Mouse (Mus musculus): ENCODE data around the gene Gprc5a. TPM values are rescaled to one million over a fixed set of nuclear protein-coding genes. Genes with fewer than 3 reads are reported as not detected.

The Gprc5a gene
- polyA plus RNA-seq (2016; fragmentation: Nextera tagmentation; extraction: Ambion mirVana): 1.5 and 1.6 TPM in 2 replicates

DNA sequence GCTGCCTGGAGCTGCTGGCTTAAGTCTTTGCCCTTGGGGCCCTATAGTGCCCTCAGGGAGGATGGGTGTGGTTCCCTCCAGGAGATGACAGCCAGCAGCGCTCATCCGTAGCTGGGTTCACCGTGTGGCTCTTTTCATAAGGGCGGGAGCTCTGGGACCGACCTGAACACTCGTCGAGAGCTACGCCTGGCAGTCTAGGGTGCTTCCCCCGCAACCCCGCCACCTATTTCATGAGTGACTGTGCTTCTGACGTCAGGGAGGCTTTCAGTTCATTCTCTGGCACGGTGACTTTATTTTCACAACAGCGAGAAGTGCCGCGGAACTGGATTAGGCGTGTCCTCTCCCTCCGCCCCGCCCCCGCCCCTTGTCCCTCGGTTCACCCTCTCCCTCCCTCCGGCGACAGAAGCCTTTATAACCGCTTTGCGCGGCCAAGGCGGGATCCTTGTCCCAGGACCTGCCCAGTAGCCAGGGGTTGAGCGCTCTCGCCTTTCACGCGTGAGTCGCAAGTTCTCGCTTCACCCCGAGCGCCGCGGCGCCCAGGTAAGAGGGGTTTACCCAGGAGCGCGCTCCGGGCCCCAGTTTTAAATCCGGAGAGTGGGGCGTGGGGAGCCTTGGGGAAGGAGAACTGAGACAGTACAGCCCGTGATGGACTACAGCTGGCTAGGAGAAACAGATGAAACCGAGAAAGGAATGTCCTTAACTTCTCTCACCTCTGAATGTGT is at the start of gene Gprc5a:
Gene Gprc5a (plus strand): TSS at position 416 of the 722 bp plus-strand sequence.
- peaks cover 21% of the 10 kb centered on the region for H3K4me1 ChIP-seq (replicated peaks)
- H3K4me2 ChIP-seq: peak within 1 kb of the TSS; percentile 77
- H3K36me3 ChIP-seq: no peaks in the 10 kb centered on the region
- peak within 1 kb of the TSS; percentile 46 for H3K4me3 ChIP-seq (replicated peaks)
- 1% methylated on average over 44 of the region's 44 CpGs for WGBS
- peaks cover 31% of the 10 kb centered on the region; the same call in 1 of the 2 replicates for H3K27me3 ChIP-seq
- no peaks in the 10 kb centered on the region for H3K9me3 ChIP-seq
- peak; percentile 34 for ATAC-seq (ENCODE audit: insufficient number of reproducible peaks, insufficient read depth, low FRiP score, low TSS enrichment, low read depth)
- H3K9ac ChIP-seq (replicated peaks): peak within 1 kb of the TSS; percentile 53; the same call in 1 of the 2 replicates
- H3K27ac ChIP-seq: no peak within 1 kb of the TSS

GRCm38 (mm10) chr6:135017211-135017610 is 48.2 kb upstream of the Gprc5a start:
- H3K4me3 ChIP-seq (replicated peaks): no peak overlapping the region

DNA sequence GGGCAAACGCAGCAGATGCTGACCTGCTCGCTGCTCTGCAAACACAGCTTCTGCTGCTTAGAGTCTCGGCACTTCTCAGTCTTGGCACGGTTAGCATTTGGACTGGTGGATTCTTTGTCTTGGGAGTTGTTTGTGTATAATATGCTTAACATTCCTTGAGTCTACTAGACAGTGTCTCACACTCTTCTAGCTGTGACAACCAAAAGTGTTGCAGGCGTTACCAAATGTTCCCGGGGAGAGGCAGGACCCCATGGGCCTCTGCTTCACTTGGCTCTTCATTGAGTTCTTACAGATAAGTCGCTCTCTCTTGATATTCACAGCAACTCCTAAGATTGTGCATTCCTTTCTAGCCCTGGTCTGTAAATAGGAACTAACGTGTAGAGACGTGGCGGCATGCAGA is 45.9 kb upstream of the Gprc5a start:
- Histone ChIP-seq H3K4me2 (no peak overlapping the region), H3K27ac (no peak overlapping the region), H3K27me3 (no peaks in the 10 kb centered on the region), H3K4me3 (replicated peaks) (no peak overlapping the region), H3K9ac (replicated peaks) (no peak overlapping the region), H3K36me3 (peaks cover 100% of the 10 kb centered on the region), H3K4me1 (replicated peaks) (no peaks in the 10 kb centered on the region), H3K9me3 (no peaks in the 10 kb centered on the region)
- no peak for ATAC-seq (ENCODE audit: insufficient number of reproducible peaks, insufficient read depth, low FRiP score, low TSS enrichment, low read depth)
- WGBS: 94% methylated on average over 10 of the region's 10 CpGs

More at GRCm38 (mm10) chr6:135017211-135017610, 48.2 kb upstream of the Gprc5a start:
- no peak for ATAC-seq (ENCODE audit: insufficient number of reproducible peaks, insufficient read depth, low FRiP score, low TSS enrichment, low read depth)
- H3K9me3 ChIP-seq: no peaks in the 10 kb centered on the region
- H3K4me2 ChIP-seq: no peak overlapping the region
- peaks cover 86% of the 10 kb centered on the region for H3K36me3 ChIP-seq
- WGBS: 94% methylated on average over 11 of the region's 11 CpGs
- no peak overlapping the region for H3K27ac ChIP-seq
- no peaks in the 10 kb centered on the region for H3K27me3 ChIP-seq
- H3K9ac ChIP-seq (replicated peaks): no peak overlapping the region
- peaks cover 3% of the 10 kb centered on the region for H3K4me1 ChIP-seq (replicated peaks)

DNA sequence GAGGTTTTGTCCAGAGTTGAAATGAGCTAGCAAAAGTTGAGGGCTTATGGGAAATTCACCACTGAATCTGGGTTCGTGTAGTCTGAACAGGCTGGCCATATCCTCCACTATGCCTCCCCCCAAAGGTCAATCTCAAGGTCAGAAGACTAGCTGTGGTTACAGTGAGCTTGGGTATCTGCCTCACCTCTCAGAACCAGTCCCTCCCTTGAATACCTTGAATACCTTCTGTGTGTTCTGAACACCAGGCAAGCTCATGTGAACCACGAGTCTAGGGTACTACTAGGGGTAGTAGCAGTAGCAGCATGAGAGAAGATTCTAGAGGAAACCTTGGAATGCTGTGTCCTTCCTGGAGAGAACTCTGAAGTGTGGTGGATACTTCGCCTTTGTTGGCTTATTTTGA is 43.8 kb upstream of the Gprc5a start:
- 89% methylated on average over 3 of the region's 3 CpGs for WGBS
- Histone ChIP-seq H3K4me2 (no peak overlapping the region), H3K36me3 (peaks cover 90% of the 10 kb centered on the region), H3K9ac (replicated peaks) (no peak overlapping the region), H3K27ac (no peak overlapping the region), H3K4me1 (replicated peaks) (no peaks in the 10 kb centered on the region), H3K27me3 (no peaks in the 10 kb centered on the region), H3K4me3 (replicated peaks) (no peak overlapping the region), H3K9me3 (no peaks in the 10 kb centered on the region)
- ATAC-seq (ENCODE audit: insufficient number of reproducible peaks, insufficient read depth, low FRiP score, low TSS enrichment, low read depth): no peak

DNA sequence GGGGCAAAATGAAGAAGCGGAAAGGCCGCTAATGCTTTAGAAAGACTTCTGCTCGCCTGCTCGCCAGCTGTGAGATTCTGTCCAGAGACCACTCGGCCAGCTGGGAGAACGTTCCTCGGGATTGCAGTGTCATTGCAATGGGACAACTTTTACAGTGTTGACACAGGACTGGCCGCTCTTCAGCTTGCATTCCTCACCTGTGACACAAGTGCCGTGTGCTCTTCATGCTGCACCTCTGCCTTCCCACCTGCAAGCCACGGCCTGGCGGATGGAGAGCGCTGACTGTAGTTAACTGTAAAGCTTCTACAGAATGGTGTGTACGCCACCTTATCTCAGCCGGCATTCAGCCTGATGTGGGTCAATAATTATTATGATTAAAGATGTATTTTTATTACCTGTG is 42.1 kb upstream of the Gprc5a start:
- ATAC-seq (ENCODE audit: insufficient number of reproducible peaks, insufficient read depth, low FRiP score, low TSS enrichment, low read depth): no peak
- Histone ChIP-seq H3K9ac (replicated peaks) (no peak overlapping the region), H3K4me3 (replicated peaks) (no peak overlapping the region), H3K4me2 (no peak overlapping the region), H3K27me3 (no peaks in the 10 kb centered on the region), H3K36me3 (peaks cover 72% of the 10 kb centered on the region), H3K9me3 (no peaks in the 10 kb centered on the region), H3K27ac (no peak overlapping the region), H3K4me1 (replicated peaks) (no peaks in the 10 kb centered on the region)
- 93% methylated on average over 14 of the region's 14 CpGs for WGBS

DNA sequence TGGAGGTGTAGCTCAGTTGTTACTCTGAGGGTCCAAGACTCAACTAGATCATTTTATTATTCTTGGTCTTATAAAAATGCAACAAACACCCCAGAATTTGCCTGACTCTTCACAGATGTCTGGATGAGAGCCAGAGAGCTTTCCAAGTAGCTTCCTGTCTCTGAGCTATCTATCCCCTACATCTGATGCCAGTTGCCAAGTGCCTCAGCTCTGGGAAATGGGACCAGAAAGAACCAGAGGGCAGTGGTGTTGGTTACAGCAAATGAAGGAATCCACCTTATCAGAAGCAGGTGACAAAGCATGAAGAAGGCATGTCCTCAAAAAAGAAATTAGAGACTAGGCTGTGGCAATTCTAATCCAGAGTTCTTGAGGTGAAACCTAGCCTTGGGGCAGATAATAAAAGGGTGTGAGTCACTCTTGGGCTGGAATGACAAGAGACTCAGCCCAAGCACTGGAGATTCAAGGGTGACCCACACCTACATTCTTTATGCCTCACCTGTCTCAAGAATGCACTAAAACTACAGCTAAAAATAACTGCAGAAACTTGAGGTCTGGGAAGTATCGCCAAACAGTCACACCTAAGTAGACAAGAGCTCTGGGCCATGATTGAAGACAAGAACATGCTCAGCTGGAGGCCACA is 40.5 kb upstream of the Gprc5a start:
- H3K4me1 ChIP-seq (replicated peaks): peaks cover 8% of the 10 kb centered on the region; the same call in 1 of the 2 replicates
- peaks cover 57% of the 10 kb centered on the region for H3K36me3 ChIP-seq
- ATAC-seq (ENCODE audit: insufficient number of reproducible peaks, insufficient read depth, low FRiP score, low TSS enrichment, low read depth): no peak
- no peak overlapping the region for H3K27ac ChIP-seq
- 75% methylated on average over 1 of the region's 1 CpGs for WGBS
- no peak overlapping the region for H3K4me3 ChIP-seq (replicated peaks)
- no peak overlapping the region for H3K9ac ChIP-seq (replicated peaks)
- no peaks in the 10 kb centered on the region for H3K27me3 ChIP-seq
- no peak overlapping the region for H3K4me2 ChIP-seq
- no peaks in the 10 kb centered on the region for H3K9me3 ChIP-seq

DNA sequence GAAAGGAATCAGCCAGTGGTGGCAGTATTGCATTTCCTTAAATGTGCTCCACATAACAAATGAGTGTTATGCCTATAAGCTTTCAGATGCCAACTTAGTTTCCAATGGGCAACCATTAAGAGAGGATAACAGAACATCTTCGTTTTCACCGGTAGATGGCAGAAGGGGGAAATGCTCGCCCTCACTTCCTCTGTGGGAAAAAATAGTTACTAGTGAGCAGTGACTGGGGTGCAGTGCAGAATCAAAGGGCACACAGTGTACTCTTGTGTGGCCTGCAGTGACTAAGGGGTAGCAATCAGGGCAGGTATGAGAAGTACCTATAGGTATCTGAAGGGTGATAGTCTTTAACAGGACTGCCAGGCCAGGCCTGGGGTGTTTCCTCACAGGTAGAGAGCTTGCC is 39.2 kb upstream of the Gprc5a start:
- no peak overlapping the region for H3K4me2 ChIP-seq
- no peak overlapping the region for H3K27ac ChIP-seq
- H3K27me3 ChIP-seq: no peaks in the 10 kb centered on the region
- H3K9ac ChIP-seq (replicated peaks): no peak overlapping the region
- peaks cover 8% of the 10 kb centered on the region; the same call in 1 of the 2 replicates for H3K4me1 ChIP-seq (replicated peaks)
- 12% methylated on average over 3 of the region's 3 CpGs for WGBS
- ATAC-seq (ENCODE audit: insufficient number of reproducible peaks, insufficient read depth, low FRiP score, low TSS enrichment, low read depth): 0 out of 2 replicates have a peak, but pooled peaks have one; percentile 15
- H3K9me3 ChIP-seq: no peaks in the 10 kb centered on the region
- H3K4me3 ChIP-seq (replicated peaks): no peak overlapping the region
- H3K36me3 ChIP-seq: peaks cover 44% of the 10 kb centered on the region

DNA sequence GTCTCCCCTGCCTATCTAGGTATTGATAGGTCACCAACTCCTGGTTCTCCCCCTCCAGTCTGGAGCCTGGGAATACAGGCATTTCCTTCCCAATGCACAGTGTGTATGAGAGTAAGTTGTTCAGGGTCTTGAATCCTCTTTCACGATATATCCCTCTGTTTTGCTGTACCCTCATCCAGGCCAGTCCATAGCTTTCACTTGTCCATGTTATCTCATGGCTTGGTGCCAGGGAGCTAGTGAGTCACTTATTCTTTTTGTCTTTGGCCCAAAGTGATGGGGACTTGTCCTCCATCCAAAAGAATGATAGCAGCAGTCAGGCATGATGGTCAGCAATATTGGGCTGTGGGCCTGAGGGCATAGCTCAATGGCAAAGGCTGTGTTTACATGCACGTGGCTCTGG is 38.7 kb upstream of the Gprc5a start:
- Histone ChIP-seq H3K36me3 (peaks cover 39% of the 10 kb centered on the region), H3K4me1 (replicated peaks) (peaks cover 8% of the 10 kb centered on the region; the same call in 1 of the 2 replicates), H3K27ac (no peak overlapping the region), H3K9me3 (no peaks in the 10 kb centered on the region), H3K4me2 (no peak overlapping the region), H3K9ac (replicated peaks) (no peak overlapping the region), H3K27me3 (no peaks in the 10 kb centered on the region), H3K4me3 (replicated peaks) (no peak overlapping the region)
- WGBS: 76% methylated on average over 2 of the region's 2 CpGs
- no peak for ATAC-seq (ENCODE audit: insufficient number of reproducible peaks, insufficient read depth, low FRiP score, low TSS enrichment, low read depth)

DNA sequence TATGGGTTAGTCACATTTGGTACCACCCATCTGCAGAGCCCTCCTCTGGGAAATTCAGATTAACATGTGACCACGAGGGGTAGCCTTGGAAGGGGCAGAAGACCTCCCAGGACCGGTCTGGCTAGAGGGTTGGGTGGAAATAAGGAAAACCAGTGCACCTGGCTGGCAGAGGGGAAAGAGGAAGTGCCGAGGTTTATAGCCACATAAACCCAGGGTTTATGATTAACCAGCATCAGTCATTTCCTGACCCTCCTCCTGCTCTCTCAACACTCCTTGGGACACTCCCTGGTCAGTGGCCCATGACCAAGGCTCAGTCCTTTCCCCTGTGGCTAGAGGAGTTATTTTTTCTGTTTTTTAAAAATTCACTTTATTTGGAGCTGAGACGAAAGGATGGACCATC is 36.2 kb upstream of the Gprc5a start:
- Histone ChIP-seq H3K4me2 (no peak overlapping the region), H3K36me3 (peaks cover 14% of the 10 kb centered on the region), H3K9me3 (no peaks in the 10 kb centered on the region), H3K4me1 (replicated peaks) (peaks cover 8% of the 10 kb centered on the region; the same call in 1 of the 2 replicates), H3K9ac (replicated peaks) (no peak overlapping the region), H3K4me3 (replicated peaks) (no peak overlapping the region), H3K27me3 (no peaks in the 10 kb centered on the region), H3K27ac (no peak overlapping the region)
- 38% methylated on average over 4 of the region's 4 CpGs for WGBS
- ATAC-seq (ENCODE audit: insufficient number of reproducible peaks, insufficient read depth, low FRiP score, low TSS enrichment, low read depth): no peak

DNA sequence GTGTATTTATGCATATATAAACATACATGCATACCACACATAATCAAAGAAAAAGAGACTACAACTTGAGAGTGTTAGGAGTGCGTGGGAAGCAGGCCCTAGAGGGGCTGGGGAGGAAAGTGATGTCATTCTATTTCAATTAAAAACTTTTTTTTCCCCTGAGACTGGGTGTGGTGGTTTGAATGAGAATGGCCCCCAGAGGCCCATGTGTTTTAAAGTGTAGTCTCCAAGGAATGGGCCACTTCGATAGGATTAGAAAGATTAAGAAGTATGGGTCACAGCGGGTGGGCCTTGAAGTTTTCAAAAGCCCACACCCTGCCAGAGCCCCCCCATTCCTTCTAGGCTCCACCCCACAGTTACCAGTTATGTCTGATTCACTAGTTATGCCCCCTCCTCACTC is 26.8 kb upstream of the Gprc5a start:
- no peak overlapping the region for H3K9ac ChIP-seq (replicated peaks)
- H3K36me3 ChIP-seq: no peaks in the 10 kb centered on the region
- no peak overlapping the region for H3K27ac ChIP-seq
- no peak overlapping the region for H3K4me3 ChIP-seq (replicated peaks)
- no peak overlapping the region for H3K4me2 ChIP-seq
- H3K9me3 ChIP-seq: no peaks in the 10 kb centered on the region
- WGBS: 64% methylated on average over 3 of the region's 3 CpGs
- peaks cover 17% of the 10 kb centered on the region for H3K27me3 ChIP-seq
- ATAC-seq (ENCODE audit: insufficient number of reproducible peaks, insufficient read depth, low FRiP score, low TSS enrichment, low read depth): no peak
- H3K4me1 ChIP-seq (replicated peaks): peaks cover 10% of the 10 kb centered on the region

DNA sequence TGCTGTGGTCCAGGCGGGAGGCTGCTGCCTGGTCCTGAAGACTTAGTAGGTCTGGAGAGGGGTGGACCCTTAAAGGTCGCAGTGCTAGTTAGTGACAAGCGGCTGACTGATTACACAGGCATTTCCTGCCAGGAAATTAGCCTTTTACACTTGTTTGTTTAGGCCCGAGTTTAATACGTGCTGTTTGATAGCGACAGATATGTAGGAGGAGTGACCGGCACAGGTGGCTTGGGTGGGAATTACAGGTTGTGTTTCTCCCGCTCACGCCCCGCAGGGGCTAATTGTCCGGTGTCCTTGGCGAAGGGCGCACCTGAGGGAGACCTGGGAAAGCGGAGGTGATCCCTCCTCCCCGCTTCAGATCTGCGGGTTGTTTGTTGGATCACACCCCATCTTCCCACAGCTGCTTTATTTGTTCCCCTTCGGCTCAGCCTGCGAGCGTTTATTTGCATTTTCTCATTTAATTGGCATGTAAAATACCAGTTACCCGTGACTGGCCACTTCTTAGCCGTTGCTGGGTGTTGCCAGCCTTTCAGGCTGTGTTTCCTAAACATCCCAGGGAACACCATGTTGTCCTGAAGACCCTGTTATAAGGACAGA is 25.1 kb upstream of the Gprc5a start:
- ATAC-seq (ENCODE audit: insufficient number of reproducible peaks, insufficient read depth, low FRiP score, low TSS enrichment, low read depth): no peak
- Histone ChIP-seq H3K4me2 (peak overlapping the region; percentile 54), H3K9me3 (no peaks in the 10 kb centered on the region), H3K27me3 (peaks cover 17% of the 10 kb centered on the region), H3K27ac (no peak overlapping the region), H3K9ac (replicated peaks) (no peak overlapping the region), H3K4me3 (replicated peaks) (peak overlapping the region; percentile 20), H3K36me3 (no peaks in the 10 kb centered on the region), H3K4me1 (replicated peaks) (peaks cover 10% of the 10 kb centered on the region)
- 2% methylated on average over 21 of the region's 21 CpGs for WGBS
